Mouse (Mus musculus): ENCODE measurements at regions not wholly inside any gene's neighbourhood (a gene's known extent, or its start where the extent isn't known, plus 50 kb on each side); places are given as distances from the start of the nearest gene placed in this dataset.

- in situ Hi-C loops (cut with MboI): no loop called here
These were observed 1284.6 kb upstream of the Cited2 start for GRCm38 (mm10) chr10:16438414-16438813.

GRCm38 (mm10) chr10:16440932-16441640, 1281.9 kb upstream of the Cited2 start:
- in situ Hi-C loops (cut with MboI): no loop called here

DNA sequence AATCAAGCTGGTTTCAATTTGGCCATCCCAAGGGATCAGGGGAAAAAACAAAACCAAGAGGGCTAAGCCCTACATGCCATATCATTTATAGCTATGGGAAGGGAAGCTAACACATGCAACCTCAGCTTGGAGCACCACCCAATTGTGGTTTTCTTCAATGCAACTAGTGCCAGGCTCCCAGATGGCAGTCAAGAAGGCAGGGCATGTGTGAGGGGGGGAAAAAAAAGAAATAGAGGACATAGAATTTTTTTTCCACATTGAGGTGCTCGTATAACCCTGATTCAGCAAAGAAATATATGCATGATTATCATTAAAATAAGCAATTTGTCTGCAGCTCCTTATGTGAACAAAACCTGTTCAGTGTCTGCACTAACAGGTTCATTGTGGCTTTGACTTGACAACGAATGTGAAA, 1281.4 kb upstream of the Cited2 start:
- in situ Hi-C loops (cut with MboI): no loop called here

- in situ Hi-C loops (cut with MboI): no loop called here
These were observed 1279.1 kb upstream of the Cited2 start for GRCm38 (mm10) chr10:16443901-16444300.

DNA sequence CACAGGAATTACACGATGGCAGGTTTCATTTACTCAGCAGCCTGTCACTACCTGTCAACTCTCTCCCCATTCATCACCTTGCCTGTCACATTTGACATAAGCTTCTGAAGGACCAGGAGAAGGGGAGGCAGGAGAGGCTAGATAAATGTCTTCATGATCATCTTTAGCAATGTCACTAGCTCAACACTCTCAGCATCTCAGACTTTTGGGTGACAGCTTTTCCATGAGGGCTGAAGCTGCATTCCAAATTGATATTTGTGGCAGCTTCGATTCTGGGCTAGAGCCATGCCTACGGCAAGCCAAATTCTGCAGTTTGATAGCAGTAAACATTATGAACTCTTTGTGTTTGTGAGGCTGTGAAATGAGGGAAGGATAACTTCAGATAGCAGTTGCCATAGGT, 1255.1 kb upstream of the Cited2 start:
- in situ Hi-C loops (cut with MboI): no loop called here

DNA sequence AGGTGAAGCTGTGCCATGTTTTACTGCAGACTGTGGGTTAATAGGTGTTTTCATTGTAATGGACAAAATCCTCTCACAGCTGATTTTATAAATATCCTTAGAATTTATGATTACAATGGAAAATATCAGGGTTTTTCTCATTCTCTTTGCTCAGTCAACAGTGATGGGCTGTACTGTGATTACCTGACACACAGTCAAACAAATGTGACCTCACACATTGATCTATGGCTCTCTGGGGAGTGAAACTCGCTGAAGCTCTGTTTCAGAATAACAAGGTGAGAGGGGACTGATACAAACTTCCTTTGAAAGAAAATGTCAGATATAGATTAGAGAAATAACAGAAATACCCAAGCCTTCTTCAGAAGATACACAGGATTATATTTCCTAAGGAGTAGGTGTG, 1253.3 kb upstream of the Cited2 start:
- in situ Hi-C loops (cut with MboI): no loop called here

- in situ Hi-C loops (cut with MboI): no loop called here
These were observed 1249.0 kb upstream of the Cited2 start for GRCm38 (mm10) chr10:16473952-16474521.

DNA sequence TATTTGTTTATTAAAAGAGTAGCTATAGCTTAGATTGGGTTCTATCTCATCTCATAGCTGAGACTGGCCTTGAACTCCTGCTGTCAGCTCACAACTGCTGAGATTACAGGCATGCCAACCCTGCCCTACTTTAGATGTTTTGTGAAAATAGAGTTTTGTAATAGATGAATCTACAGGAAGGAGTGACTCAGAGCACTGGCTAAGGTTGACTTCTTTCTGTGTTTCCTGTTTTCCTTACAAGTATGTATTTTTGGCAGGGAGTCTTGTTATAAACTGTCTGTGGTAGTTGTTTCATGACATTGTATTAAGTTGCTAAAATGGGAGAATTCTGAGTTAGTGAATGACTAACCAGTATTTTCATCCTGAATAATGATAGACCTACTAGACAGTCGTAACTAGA, 1224.4 kb upstream of the Cited2 start:
- in situ Hi-C loops (cut with MboI): no loop called here

DNA sequence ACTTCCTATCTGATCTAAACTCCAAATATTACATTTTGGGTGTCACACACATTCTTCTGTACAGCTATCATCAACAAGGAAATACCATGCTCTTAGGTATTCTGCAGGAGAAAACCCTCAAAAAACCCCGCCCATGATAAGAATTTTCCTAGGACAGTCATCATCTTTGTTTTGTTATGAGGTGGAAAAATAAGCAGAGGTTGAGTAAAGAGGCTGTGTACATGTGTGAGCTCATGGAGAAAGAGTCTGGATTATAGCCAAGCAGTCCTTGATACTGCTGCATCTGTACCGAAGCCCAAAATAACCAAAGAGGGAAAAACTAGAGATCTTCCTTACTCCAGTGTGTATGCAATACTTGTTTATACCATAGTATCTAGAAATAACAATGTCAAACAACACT, 1215.3 kb upstream of the Cited2 start:
- in situ Hi-C loops (cut with MboI): no loop called here

DNA sequence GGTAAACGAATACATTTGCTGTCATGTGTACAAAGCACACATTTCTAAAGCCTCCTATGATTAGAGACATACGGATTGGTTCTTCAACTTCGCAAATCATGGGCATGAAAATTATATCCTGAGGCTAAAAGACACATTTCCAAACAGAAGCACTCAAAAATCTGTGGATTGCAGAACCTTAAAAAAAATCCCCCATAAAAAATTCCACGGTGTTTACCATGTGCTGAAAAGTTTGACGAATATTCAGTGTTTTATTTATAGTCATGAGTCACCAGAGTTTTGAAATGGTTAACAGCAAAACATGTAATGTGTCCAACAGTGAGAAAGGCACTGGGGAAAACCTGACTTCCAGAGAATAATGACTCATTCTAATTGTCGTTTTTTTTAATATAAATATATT, 1214.9 kb upstream of the Cited2 start:
- in situ Hi-C loops (cut with MboI): no loop called here

DNA sequence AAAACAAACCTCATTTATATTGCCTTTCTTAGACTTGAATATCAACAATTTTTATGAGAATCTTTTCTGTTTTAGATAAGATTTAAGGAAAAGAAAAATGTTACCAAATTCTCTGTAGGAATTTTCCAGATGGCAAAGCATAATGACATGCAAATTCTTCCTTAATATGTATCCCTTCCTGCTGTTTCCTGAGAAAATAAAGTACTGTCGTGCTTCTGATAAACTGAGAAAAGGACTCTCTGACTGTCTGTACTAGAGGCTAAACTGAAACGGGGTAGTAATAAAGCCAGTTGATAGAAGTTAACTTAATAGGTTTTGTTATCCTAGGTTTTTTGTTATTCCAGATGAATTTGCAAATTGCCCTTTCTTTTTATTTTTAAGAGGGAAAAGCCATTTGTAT, 1208.4 kb upstream of the Cited2 start:
- in situ Hi-C loops (cut with MboI): no loop called here

GRCm38 (mm10) chr10:16521895-16522294, 1201.1 kb upstream of the Cited2 start:
- in situ Hi-C loops (cut with MboI): no loop called here

GRCm38 (mm10) chr10:16524101-16524500, 1198.9 kb upstream of the Cited2 start:
- in situ Hi-C loops (cut with MboI): no loop called here

DNA sequence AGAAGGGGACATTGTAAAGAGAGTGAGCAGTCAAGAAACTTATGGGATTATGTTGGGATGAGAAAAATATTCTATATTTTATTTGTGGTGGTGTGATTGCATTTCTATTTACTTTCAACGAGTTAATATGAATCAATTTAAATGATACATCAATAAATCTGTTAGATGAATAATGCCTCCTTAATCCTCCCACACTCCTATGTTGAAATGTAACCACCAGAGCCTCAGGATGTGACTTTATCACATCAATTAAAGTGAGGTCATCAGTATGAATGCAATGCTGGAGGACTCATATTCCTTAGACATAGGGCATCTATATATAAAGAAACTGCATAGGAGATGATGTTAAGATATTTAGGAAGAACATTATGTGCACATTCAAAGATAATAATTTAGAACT, 1195.3 kb upstream of the Cited2 start:
- in situ Hi-C loops (cut with MboI): no loop called here

DNA sequence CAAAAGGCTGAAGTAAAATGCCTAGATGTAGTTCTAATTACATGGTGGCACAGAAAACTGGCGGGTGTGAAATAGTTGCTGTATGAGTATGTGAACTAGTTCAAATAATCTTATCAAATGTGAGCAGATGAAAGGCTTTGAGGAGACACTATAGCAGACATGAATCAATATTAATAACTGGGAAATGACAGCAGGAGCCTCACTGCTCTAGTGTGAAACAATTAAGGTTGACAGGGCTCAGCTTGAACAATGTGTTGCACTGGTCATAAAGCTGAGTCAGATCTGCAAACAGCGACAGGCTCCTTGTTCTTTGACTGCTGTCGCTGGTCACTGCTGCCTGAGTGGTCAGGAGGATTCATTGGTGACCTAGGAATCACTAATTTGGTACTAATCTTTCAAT, 1185.4 kb upstream of the Cited2 start:
- in situ Hi-C loops (cut with MboI): no loop called here

DNA sequence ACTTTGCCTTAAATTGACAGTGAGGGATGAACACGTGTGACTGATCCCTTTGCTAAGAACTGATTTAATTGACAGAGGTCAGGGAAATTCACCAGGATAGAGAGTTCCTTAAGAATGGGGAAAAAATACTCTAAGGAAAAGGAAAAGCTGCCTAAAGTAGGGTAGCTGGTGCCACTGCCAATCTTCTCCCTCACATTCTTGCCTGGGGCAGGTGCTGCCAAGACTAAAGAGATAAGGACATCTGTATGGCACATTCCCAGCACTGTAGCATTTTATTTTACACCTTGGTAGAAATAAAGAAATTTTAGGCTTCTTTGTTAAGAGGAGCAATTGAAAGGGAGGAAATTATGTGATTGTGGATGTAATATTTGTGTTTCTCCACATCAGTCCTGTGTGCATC, 1184.6 kb upstream of the Cited2 start:
- in situ Hi-C loops (cut with MboI): no loop called here

- in situ Hi-C loops (cut with MboI): no loop called here
These were observed 1177.6 kb upstream of the Cited2 start for GRCm38 (mm10) chr10:16545445-16545844.

GRCm38 (mm10) chr10:16552861-16553635, 1170.0 kb upstream of the Cited2 start:
- in situ Hi-C loops (cut with MboI): no loop called here

DNA sequence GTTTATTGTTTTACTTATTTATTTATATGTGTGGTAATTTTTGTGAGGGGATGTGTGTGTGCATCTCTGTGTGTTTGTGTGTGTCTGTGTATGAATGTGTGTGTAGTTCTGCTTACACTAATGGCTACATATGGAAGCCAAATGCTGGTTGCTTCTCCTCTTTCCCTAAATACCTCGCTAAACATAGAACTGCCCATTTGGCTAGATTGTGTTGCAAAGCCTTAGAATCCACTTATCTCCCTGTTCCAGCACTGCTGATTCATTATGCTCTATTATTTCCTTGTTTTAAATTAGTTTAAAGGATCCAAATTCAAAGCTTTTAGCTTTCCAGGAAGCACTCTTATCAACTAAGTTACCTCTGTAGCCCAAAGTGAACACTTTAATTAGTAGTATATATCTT, 1148.5 kb upstream of the Cited2 start:
- in situ Hi-C loops (cut with MboI): no loop called here

GRCm38 (mm10) chr10:16578554-16579078, 1144.4 kb upstream of the Cited2 start:
- in situ Hi-C loops (cut with MboI): no loop called here

- in situ Hi-C loops (cut with MboI): no loop called here
These were observed 1142.8 kb upstream of the Cited2 start for GRCm38 (mm10) chr10:16580200-16580599.

- in situ Hi-C loops (cut with MboI): no loop called here
These were observed 1134.2 kb upstream of the Cited2 start for GRCm38 (mm10) chr10:16588833-16589232.

GRCm38 (mm10) chr10:16589399-16589798, 1133.6 kb upstream of the Cited2 start:
- in situ Hi-C loops (cut with MboI): no loop called here

All from mature B cell (primary cell).